8 mouse cellular contexts compared by ENCODE assay signal in the genomic region with DNA sequence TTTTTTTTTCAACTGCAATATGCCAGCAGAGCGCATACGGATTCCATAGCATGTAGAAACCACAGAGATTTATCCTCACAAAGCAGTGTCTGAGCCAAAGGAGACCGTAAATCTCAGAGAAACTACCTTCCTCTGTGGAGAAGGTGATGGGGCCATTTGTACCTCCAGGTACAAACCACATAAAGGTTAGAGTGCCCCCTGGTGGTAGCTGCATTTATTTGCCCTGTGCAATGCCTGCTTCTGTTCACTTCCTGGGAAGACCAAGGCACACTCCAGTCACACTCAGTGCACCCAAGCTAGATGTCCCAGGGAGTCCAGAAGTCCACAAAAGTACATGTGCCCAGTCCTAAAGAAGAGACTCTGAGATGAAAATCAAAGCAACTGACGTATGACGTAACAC.
A peak's percentile ranks its signal among the peaks of the same experiment; 100 is the strongest.
DNase-seq lines count a peak whose midpoint lies in the region; ATAC-seq and TF ChIP-seq lines count a peak whose summit lies in the region.

No protein-coding gene starts in this region.

- peak; percentile 75 for TF ChIP-seq CTCF in Patski (IDR thresholded peaks at IDR 0.05)
- no peak for TF ChIP-seq CTCF in thymus, adult 2 months (IDR thresholded peaks at IDR 0.05; ENCODE audit: borderline replicate concordance, control insufficient read depth, extremely low read depth, insufficient read depth, low read length, poor library complexity)

- CTCF ChIA-PET in Patski (lab: Charles Lee): interaction anchor here (1.0 to 4.5 kb wide), 8 partner anchors 8 to 304 kb away, joined by 3 to 20 read pairs (median 3); no protein-coding TSS in a partner anchor

- intact Hi-C loops in heart, postnatal 10 days (cut with DNase I): loop anchor here (5.0 to 10.0 kb wide), 4 partner anchors 89 to 709 kb away; no protein-coding TSS in a partner anchor

- no peaks in the 10 kb centered on the region for H3K4me1 ChIP-seq in thymus, adult 2 months (replicated peaks; ENCODE audit: control insufficient read depth, insufficient read depth, low read length)

- no peak for TF ChIP-seq POLR2A in thymus, adult 2 months (IDR thresholded peaks at IDR 0.05; ENCODE audit: control insufficient read depth, extremely low read depth, insufficient read depth, low read length, poor library complexity)

- ATAC-seq in Patski: no peak
- peak; percentile 87 for ATAC-seq in megakaryocyte progenitor cell, adult 5-6 weeks (replicated peaks; ENCODE audit: poor library complexity)

- no peak overlapping the region for H3K27ac ChIP-seq in thymus, adult 2 months (ENCODE audit: control insufficient read depth, insufficient read depth, low read length)

- in situ Hi-C loops in Patski (cut with MboI; ENCODE audit: low pct_unique_long_range_greater_than_20kb): no loop called here

- no peaks in the 10 kb centered on the region for H3K36me3 ChIP-seq in thymus, adult 2 months (ENCODE audit: control insufficient read depth, insufficient read depth, low read length)

- POLR2A ChIA-PET in Patski (lab: Charles Lee): no interaction called here

- no peaks in the 10 kb centered on the region for H3K27me3 ChIP-seq in Patski
- H3K27me3 ChIP-seq in thymus, adult 2 months (ENCODE audit: control insufficient read depth, insufficient read depth, low read length): no peaks in the 10 kb centered on the region

- H3K4me3 ChIP-seq in thymus, adult 2 months (ENCODE audit: control insufficient read depth, insufficient read depth, low read length): no peak overlapping the region

- DNase-seq in cerebellum, adult 18-20 months: peak; percentile 36
- DNase-seq in cerebellum, adult 11-12 months: no peak
- no peak for DNase-seq in Patski (ENCODE audit: low read depth, low spot score)
- peak; percentile 39 to 45 for DNase-seq in cerebellum, postnatal 36 days
- peak; percentile 61 to 82 for DNase-seq in heart, postnatal 10 days
- DNase-seq in layer of hippocampus, postnatal 25 days (ENCODE audit: extremely low spot score in 1 of 2, low spot score in 1 of 2): peak; percentile 56 to 91
- peak; percentile 35 for DNase-seq in thymus, adult 2 months

- 65% methylated on average over 5 of the region's 5 CpGs for WGBS in thymus, adult 2 months

Comparison
In these comparisons a context has a peak if more than half of its experiments do, and no peak if none do; other contexts are left out.
1. DNase-seq: peak in cerebellum, adult 18-20 months (2 of 2), cerebellum, postnatal 36 days (2 of 2), heart, postnatal 10 days (2 of 2), layer of hippocampus, postnatal 25 days (2 of 2) and thymus, adult 2 months (single experiment); none in cerebellum, adult 11-12 months (single experiment) and Patski (single experiment).